Mouse (Mus musculus) lung, postnatal 0 days (tissue): ENCODE results near the gene Sox5.

ENCODE experiments used
- CTCF ChIP-seq: IDR thresholded peaks from 2 replicates; pipeline ENCODE4 v1.5.1; 2016; ENCODE audit warnings: antibody characterized with exemption, mild to moderate bottlenecking
- EP300 ChIP-seq: IDR thresholded peaks from 2 replicates; pipeline ENCODE4 v1.6.1; 2016; ENCODE audit warnings: antibody characterized with exemption, mild to moderate bottlenecking, control low read depth

- TF ChIP-seq CTCF (no peak), EP300 (no peak)
Measured at GRCm38 (mm10) chr6:144584854-144585253, 196.9 kb downstream of the Sox5 start.
